Mouse (Mus musculus) liver, embryonic 16.5 days (tissue): ENCODE measurements at regions not wholly inside any gene's neighbourhood (a gene's known extent, or its start where the extent isn't known, plus 50 kb on each side); places are given as distances from the start of the nearest gene placed in this dataset.

ENCODE experiments used
- ATAC-seq: fragments of 200-750 bp; cut with Nextera tagmentation; 2 replicates; pipeline ENCODE4 v1.8.0; 2017; ENCODE audit warnings: low read depth, mild to moderate bottlenecking, moderate number of reproducible peaks, moderate library complexity
- H3K27ac ChIP-seq: fragments of 300-500 bp; sonication (generic); 2 replicates; pipeline ENCODE4 v1.5.1; 2014; ENCODE audit warnings: mild to moderate bottlenecking, low read length
- H3K27me3 ChIP-seq: fragments of 300-500 bp; sonication (generic); 2 replicates; pipeline ENCODE4 v1.6.1; 2014; ENCODE audit warnings: low read depth, low read length, mixed read lengths; ENCODE audit not compliant: control insufficient read depth, insufficient read depth
- H3K36me3 ChIP-seq: fragments of 300-500 bp; sonication (generic); 2 replicates; pipeline ENCODE4 v1.6.1; 2014; ENCODE audit warnings: mild to moderate bottlenecking; ENCODE audit not compliant: control insufficient read depth, insufficient read depth
- H3K4me1 ChIP-seq: fragments of 300-500 bp; sonication (generic); 2 replicates; pipeline ENCODE4 v1.6.1; 2014; ENCODE audit warnings: low read depth, low read length, mixed read lengths; ENCODE audit not compliant: control insufficient read depth
- H3K4me2 ChIP-seq: fragments of 300-500 bp; sonication (generic); 2 replicates; pipeline ENCODE4 v1.6.1; 2014; ENCODE audit warnings: low read depth, low read length, mixed read lengths
- H3K4me3 ChIP-seq: fragments of 300-500 bp; sonication (generic); 2 replicates; pipeline ENCODE4 v1.5.1; 2014; ENCODE audit warnings: low read depth, mild to moderate bottlenecking, low read length
- H3K9ac ChIP-seq: fragments of 300-500 bp; sonication (generic); 2 replicates; pipeline ENCODE4 v1.6.1; 2014; ENCODE audit warnings: low read depth, low read length
- H3K9me3 ChIP-seq: fragments of 300-500 bp; sonication (generic); replicated peaks from 2 replicates; pipeline ENCODE4 v1.6.1; 2016; ENCODE audit warnings: low read length; ENCODE audit not compliant: control insufficient read depth
- WGBS: fragments of 180-500 bp; shearing (Covaris S2); extraction: QIAGEN DNeasy Blood & Tissue Kit; methylation state at CpG from one replicate; pipeline ENCODE4 v1.1.7; 2014; ENCODE audit not compliant: insufficient replicate concordance; 5-methylcytosine and 5-hydroxymethylcytosine counted together

GRCm38 (mm10) chr8:26744424-26744823, 232.7 kb upstream of the Zfp703 start:
- H3K4me2 ChIP-seq: no peak overlapping the region
- no peaks in the 10 kb centered on the region for H3K36me3 ChIP-seq
- H3K27me3 ChIP-seq: no peaks in the 10 kb centered on the region
- no peak overlapping the region for H3K27ac ChIP-seq
- H3K9ac ChIP-seq: no peak overlapping the region
- no peak for ATAC-seq
- 37% methylated on average over 3 of the region's 3 CpGs for whole genome bisulfite sequencing
- H3K4me1 ChIP-seq: no peaks in the 10 kb centered on the region; the same call in 1 of the 2 replicates
- H3K4me3 ChIP-seq: no peak overlapping the region
- no peaks in the 10 kb centered on the region for H3K9me3 ChIP-seq

- Histone ChIP-seq H3K27me3 (no peaks in the 10 kb centered on the region), H3K27ac (no peak overlapping the region), H3K4me1 (no peaks in the 10 kb centered on the region; the same call in 1 of the 2 replicates), H3K9ac (no peak overlapping the region), H3K4me2 (no peak overlapping the region), H3K36me3 (no peaks in the 10 kb centered on the region), H3K4me3 (no peak overlapping the region), H3K9me3 (no peaks in the 10 kb centered on the region)
- ATAC-seq: no peak
- 73% methylated on average over 3 of the region's 3 CpGs for WGBS
Measured at GRCm38 (mm10) chr8:26746811-26747210, 230.3 kb upstream of the Zfp703 start.

DNA sequence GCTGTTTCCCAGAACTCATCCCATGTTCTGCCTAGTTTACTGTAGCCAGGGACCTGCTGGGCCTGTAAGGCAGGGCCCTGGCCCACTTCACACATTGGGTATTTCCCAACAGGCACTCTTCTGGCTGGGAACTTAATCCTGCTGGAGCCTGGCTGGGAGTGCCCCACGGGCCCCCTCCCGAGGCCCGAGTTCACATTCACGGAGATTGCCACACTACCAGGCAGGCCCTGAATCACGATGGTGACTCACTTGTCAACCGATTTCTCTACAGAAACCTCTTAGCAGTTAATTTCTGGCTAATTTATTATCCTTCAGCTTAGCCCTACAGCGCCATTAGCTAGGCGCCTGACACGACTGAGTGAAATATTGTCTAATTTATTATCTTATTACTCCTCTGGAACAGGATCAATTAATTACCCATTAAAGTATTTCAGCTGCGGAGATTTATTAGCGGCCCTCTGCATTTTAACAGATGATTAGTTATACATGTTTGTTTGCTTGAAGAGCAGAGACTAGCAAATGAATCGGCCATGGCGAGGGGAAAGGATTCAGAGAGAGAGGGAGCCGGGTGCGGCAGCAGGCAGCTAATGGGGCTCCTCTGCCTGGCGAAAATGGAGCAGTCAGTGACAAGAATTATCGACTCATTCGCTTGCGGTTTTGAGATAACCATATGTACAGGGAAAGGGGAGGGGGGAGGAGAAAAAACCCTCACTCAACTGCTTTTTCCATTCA, 229.7 kb upstream of the Zfp703 start:
- no peak overlapping the region for H3K9ac ChIP-seq
- ATAC-seq: peak; percentile 66; the same call in 1 of the 2 replicates
- no peaks in the 10 kb centered on the region for H3K9me3 ChIP-seq
- no peak overlapping the region for H3K27ac ChIP-seq
- 0 out of 2 replicates have a peak overlapping the region, but pooled peaks have one; percentile 22 for H3K4me2 ChIP-seq
- 45% methylated on average over 19 of the region's 19 CpGs for WGBS
- H3K4me3 ChIP-seq: no peak overlapping the region
- H3K36me3 ChIP-seq: no peaks in the 10 kb centered on the region
- no peaks in the 10 kb centered on the region for H3K27me3 ChIP-seq
- no peaks in the 10 kb centered on the region; the same call in 1 of the 2 replicates for H3K4me1 ChIP-seq

GRCm38 (mm10) chr8:26748161-26748971, 228.8 kb upstream of the Zfp703 start:
- H3K36me3 ChIP-seq: no peaks in the 10 kb centered on the region
- H3K27me3 ChIP-seq: no peaks in the 10 kb centered on the region
- ATAC-seq: no peak
- H3K27ac ChIP-seq: no peak overlapping the region
- 44% methylated on average over 12 of the region's 14 CpGs for WGBS
- H3K4me1 ChIP-seq: no peaks in the 10 kb centered on the region; the same call in 1 of the 2 replicates
- H3K4me3 ChIP-seq: no peak overlapping the region
- H3K9me3 ChIP-seq: no peaks in the 10 kb centered on the region
- no peak overlapping the region for H3K9ac ChIP-seq
- H3K4me2 ChIP-seq: no peak overlapping the region

GRCm38 (mm10) chr8:26748972-26749291, 228.2 kb upstream of the Zfp703 start:
- Histone ChIP-seq H3K27me3 (no peaks in the 10 kb centered on the region), H3K4me3 (no peak overlapping the region), H3K9ac (no peak overlapping the region), H3K4me1 (no peaks in the 10 kb centered on the region; the same call in 1 of the 2 replicates), H3K27ac (no peak overlapping the region), H3K4me2 (no peak overlapping the region), H3K36me3 (no peaks in the 10 kb centered on the region), H3K9me3 (no peaks in the 10 kb centered on the region)
- WGBS: 57% methylated on average over 1 of the region's 1 CpGs
- ATAC-seq: no peak

DNA sequence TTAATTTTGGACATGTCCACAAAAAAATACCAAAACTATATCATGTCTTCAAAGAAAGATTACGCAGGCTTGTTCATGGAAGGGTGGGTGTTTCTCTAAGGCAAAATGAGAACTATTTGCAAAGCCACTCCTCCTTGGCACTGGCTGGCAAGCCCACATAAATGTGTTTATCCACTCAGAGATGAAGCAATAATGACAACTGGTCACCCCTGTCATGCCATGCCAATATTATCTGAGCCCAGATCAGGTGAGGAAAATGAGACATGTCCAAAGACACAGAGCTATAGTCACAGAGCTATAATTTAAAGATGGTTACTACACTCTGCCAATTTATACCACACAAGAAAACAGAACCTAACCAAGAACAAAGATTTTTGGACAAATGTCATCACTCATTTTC, 227.0 kb upstream of the Zfp703 start:
- Histone ChIP-seq H3K27me3 (no peaks in the 10 kb centered on the region), H3K4me1 (no peaks in the 10 kb centered on the region; the same call in 1 of the 2 replicates), H3K27ac (no peak overlapping the region), H3K4me2 (no peak overlapping the region), H3K4me3 (no peak overlapping the region), H3K9me3 (no peaks in the 10 kb centered on the region), H3K36me3 (no peaks in the 10 kb centered on the region), H3K9ac (no peak overlapping the region)
- 81% methylated on average over 1 of the region's 1 CpGs for WGBS
- no peak for ATAC-seq

DNA sequence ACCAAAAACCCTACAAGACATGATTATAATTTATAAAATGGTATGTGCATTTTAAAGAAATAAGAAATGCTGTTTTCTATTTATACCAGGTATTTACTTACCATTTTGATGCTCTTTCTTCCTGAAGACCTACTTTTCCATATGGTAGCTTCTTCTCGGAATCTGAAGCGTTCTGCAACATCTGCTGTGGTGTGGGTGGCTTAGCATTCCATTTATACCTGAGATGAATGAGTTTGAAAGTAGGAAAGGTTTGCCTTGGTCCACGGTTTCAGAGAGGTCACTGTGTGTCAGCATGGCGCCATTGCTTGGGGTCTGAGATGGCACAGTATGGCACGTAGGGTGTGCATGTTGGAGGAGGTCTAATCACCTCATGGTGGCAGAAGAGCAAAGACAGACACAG, 225.5 kb upstream of the Zfp703 start:
- Histone ChIP-seq H3K4me1 (no peaks in the 10 kb centered on the region; the same call in 1 of the 2 replicates), H3K27ac (no peak overlapping the region), H3K4me2 (no peak overlapping the region), H3K36me3 (no peaks in the 10 kb centered on the region), H3K4me3 (no peak overlapping the region), H3K9ac (no peak overlapping the region), H3K9me3 (no peaks in the 10 kb centered on the region), H3K27me3 (no peaks in the 10 kb centered on the region)
- WGBS: 70% methylated on average over 5 of the region's 5 CpGs
- no peak for ATAC-seq

GRCm38 (mm10) chr8:26756452-26756851, 220.7 kb upstream of the Zfp703 start:
- ATAC-seq: no peak
- H3K36me3 ChIP-seq: no peaks in the 10 kb centered on the region
- 66% methylated on average over 2 of the region's 2 CpGs for WGBS
- H3K9me3 ChIP-seq: no peaks in the 10 kb centered on the region; the same call in 1 of the 2 replicates
- H3K27me3 ChIP-seq: no peaks in the 10 kb centered on the region
- no peak overlapping the region for H3K9ac ChIP-seq
- H3K4me2 ChIP-seq: no peak overlapping the region
- H3K4me1 ChIP-seq: no peaks in the 10 kb centered on the region
- no peak overlapping the region for H3K27ac ChIP-seq
- H3K4me3 ChIP-seq: no peak overlapping the region

DNA sequence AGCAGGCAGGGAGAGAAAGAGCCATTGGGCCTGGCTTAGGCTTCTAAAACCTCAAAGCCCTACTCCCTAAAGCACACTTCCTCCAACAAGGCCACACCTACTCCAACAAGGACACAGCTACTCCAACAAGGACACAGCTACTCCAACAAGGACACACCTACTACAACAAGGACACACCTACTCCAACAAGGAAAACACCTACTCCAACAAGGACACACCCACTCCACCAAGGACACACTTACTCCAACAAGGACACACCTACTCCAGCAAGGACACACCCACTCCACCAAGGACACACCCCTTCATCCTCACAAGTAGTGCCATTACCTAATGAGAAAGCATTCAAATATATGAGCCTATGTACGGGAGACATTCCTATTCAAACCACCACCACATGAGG, 216.4 kb upstream of the Zfp703 start:
- H3K4me1 ChIP-seq: no peaks in the 10 kb centered on the region
- H3K9ac ChIP-seq: no peak overlapping the region
- no peak overlapping the region for H3K4me3 ChIP-seq
- H3K4me2 ChIP-seq: no peak overlapping the region
- 71% methylated on average over 1 of the region's 1 CpGs for WGBS
- no peaks in the 10 kb centered on the region for H3K36me3 ChIP-seq
- no peak for ATAC-seq
- H3K27me3 ChIP-seq: no peaks in the 10 kb centered on the region
- H3K27ac ChIP-seq: no peak overlapping the region
- H3K9me3 ChIP-seq: no peaks in the 10 kb centered on the region; the same call in 1 of the 2 replicates
